Mouse (Mus musculus): ENCODE measurements at regions not wholly inside any gene's neighbourhood (a gene's known extent, or its start where the extent isn't known, plus 50 kb on each side); places are given as distances from the start of the nearest gene placed in this dataset.

- Histone ChIP-seq H3K9ac (ENCODE audit: low read depth, low read length) (no peak overlapping the region), H3K36me3 (ENCODE audit: control insufficient read depth, insufficient read depth, low read length) (no peaks in the 10 kb centered on the region), H3K79me2 (ENCODE audit: control insufficient read depth, insufficient read depth, low read length) (no peaks in the 10 kb centered on the region), H3K4me1 (ENCODE audit: control insufficient read depth, insufficient read depth, low read length) (no peaks in the 10 kb centered on the region), H3K4me3 (ENCODE audit: insufficient read depth, low read depth, low read length) (no peak overlapping the region), H3K27ac (replicated peaks; ENCODE audit: insufficient read depth, low read depth, low read length) (no peak overlapping the region), H3K27me3 (ENCODE audit: control insufficient read depth, insufficient read depth, low read length) (no peaks in the 10 kb centered on the region)
- DNase-seq (ENCODE audit: extremely low read depth, low read depth, low spot score), result no peak
- no peak for TF ChIP-seq CTCF (IDR thresholded peaks at IDR 0.05; ENCODE audit: low read depth, low read length)
- no peak for TF ChIP-seq POLR2A (IDR thresholded peaks at IDR 0.05; ENCODE audit: extremely low read depth, insufficient read depth, low read length)
- 82% methylated on average over 3 of the region's 3 CpGs for WGBS
These were observed 193.0 kb downstream of the Etv1 start for GRCm38 (mm10) chr12:38972205-38972604.

GRCm38 (mm10) chr12:38975508-38975907 is 196.3 kb downstream of the Etv1 start:
- TF ChIP-seq CTCF (IDR thresholded peaks at IDR 0.05; ENCODE audit: low read depth, low read length) (no peak), POLR2A (IDR thresholded peaks at IDR 0.05; ENCODE audit: extremely low read depth, insufficient read depth, low read length) (no peak)
- H3K4me1 ChIP-seq (ENCODE audit: control insufficient read depth, insufficient read depth, low read length), result no peaks in the 10 kb centered on the region
- H3K79me2 ChIP-seq (ENCODE audit: control insufficient read depth, insufficient read depth, low read length), result no peaks in the 10 kb centered on the region
- no peaks in the 10 kb centered on the region for H3K36me3 ChIP-seq (ENCODE audit: control insufficient read depth, insufficient read depth, low read length)
- H3K9ac ChIP-seq (ENCODE audit: low read depth, low read length), result no peak overlapping the region
- H3K4me3 ChIP-seq (ENCODE audit: insufficient read depth, low read depth, low read length), result no peak overlapping the region
- WGBS, result 90% methylated on average over 4 of the region's 4 CpGs
- no peaks in the 10 kb centered on the region for H3K27me3 ChIP-seq (ENCODE audit: control insufficient read depth, insufficient read depth, low read length)
- H3K27ac ChIP-seq (replicated peaks; ENCODE audit: insufficient read depth, low read depth, low read length), result no peak overlapping the region
- DNase-seq (ENCODE audit: extremely low read depth, low read depth, low spot score), result no peak

- Histone ChIP-seq H3K79me2 (ENCODE audit: control insufficient read depth, insufficient read depth, low read length) (no peaks in the 10 kb centered on the region), H3K27me3 (ENCODE audit: control insufficient read depth, insufficient read depth, low read length) (no peaks in the 10 kb centered on the region), H3K27ac (replicated peaks; ENCODE audit: insufficient read depth, low read depth, low read length) (no peak overlapping the region), H3K4me3 (ENCODE audit: insufficient read depth, low read depth, low read length) (no peak overlapping the region), H3K9ac (ENCODE audit: low read depth, low read length) (no peak overlapping the region), H3K4me1 (ENCODE audit: control insufficient read depth, insufficient read depth, low read length) (no peaks in the 10 kb centered on the region), H3K36me3 (ENCODE audit: control insufficient read depth, insufficient read depth, low read length) (no peaks in the 10 kb centered on the region)
- TF ChIP-seq CTCF (IDR thresholded peaks at IDR 0.05; ENCODE audit: low read depth, low read length), result no peak
- TF ChIP-seq POLR2A (IDR thresholded peaks at IDR 0.05; ENCODE audit: extremely low read depth, insufficient read depth, low read length), result no peak
- no peak for DNase-seq (ENCODE audit: extremely low read depth, low read depth, low spot score)
These were observed 203.2 kb downstream of the Etv1 start for GRCm38 (mm10) chr12:38982423-38982822.

GRCm38 (mm10) chr12:38985909-38986308 is 206.7 kb downstream of the Etv1 start:
- H3K27me3 ChIP-seq (ENCODE audit: control insufficient read depth, insufficient read depth, low read length), result no peaks in the 10 kb centered on the region
- 75% methylated on average over 2 of the region's 2 CpGs for WGBS
- DNase-seq (ENCODE audit: extremely low read depth, low read depth, low spot score), result no peak

GRCm38 (mm10) chr12:38986346-38986745 is 207.2 kb downstream of the Etv1 start:
- H3K36me3 ChIP-seq (ENCODE audit: control insufficient read depth, insufficient read depth, low read length), result no peaks in the 10 kb centered on the region
- no peaks in the 10 kb centered on the region for H3K4me1 ChIP-seq (ENCODE audit: control insufficient read depth, insufficient read depth, low read length)
- H3K27me3 ChIP-seq (ENCODE audit: control insufficient read depth, insufficient read depth, low read length), result no peaks in the 10 kb centered on the region
- 88% methylated on average over 3 of the region's 3 CpGs for WGBS
- no peaks in the 10 kb centered on the region for H3K79me2 ChIP-seq (ENCODE audit: control insufficient read depth, insufficient read depth, low read length)
- no peak for DNase-seq (ENCODE audit: extremely low read depth, low read depth, low spot score)
- no peak for TF ChIP-seq POLR2A (IDR thresholded peaks at IDR 0.05; ENCODE audit: extremely low read depth, insufficient read depth, low read length)
- TF ChIP-seq CTCF (IDR thresholded peaks at IDR 0.05; ENCODE audit: low read depth, low read length), result no peak
- H3K9ac ChIP-seq (ENCODE audit: low read depth, low read length), result no peak overlapping the region
- H3K4me3 ChIP-seq (ENCODE audit: insufficient read depth, low read depth, low read length), result no peak overlapping the region
- H3K27ac ChIP-seq (replicated peaks; ENCODE audit: insufficient read depth, low read depth, low read length), result no peak overlapping the region

More at GRCm38 (mm10) chr12:38985909-38986308, 206.7 kb downstream of the Etv1 start:
- Histone ChIP-seq H3K4me1 (ENCODE audit: control insufficient read depth, insufficient read depth, low read length) (no peaks in the 10 kb centered on the region), H3K4me3 (ENCODE audit: insufficient read depth, low read depth, low read length) (no peak overlapping the region), H3K36me3 (ENCODE audit: control insufficient read depth, insufficient read depth, low read length) (no peaks in the 10 kb centered on the region), H3K79me2 (ENCODE audit: control insufficient read depth, insufficient read depth, low read length) (no peaks in the 10 kb centered on the region), H3K9ac (ENCODE audit: low read depth, low read length) (no peak overlapping the region), H3K27ac (replicated peaks; ENCODE audit: insufficient read depth, low read depth, low read length) (no peak overlapping the region)
- TF ChIP-seq CTCF (IDR thresholded peaks at IDR 0.05; ENCODE audit: low read depth, low read length) (no peak), POLR2A (IDR thresholded peaks at IDR 0.05; ENCODE audit: extremely low read depth, insufficient read depth, low read length) (no peak)

- Histone ChIP-seq H3K9ac (ENCODE audit: low read depth, low read length) (no peak overlapping the region), H3K36me3 (ENCODE audit: control insufficient read depth, insufficient read depth, low read length) (no peaks in the 10 kb centered on the region), H3K4me1 (ENCODE audit: control insufficient read depth, insufficient read depth, low read length) (no peaks in the 10 kb centered on the region), H3K79me2 (ENCODE audit: control insufficient read depth, insufficient read depth, low read length) (no peaks in the 10 kb centered on the region), H3K4me3 (ENCODE audit: insufficient read depth, low read depth, low read length) (no peak overlapping the region), H3K27me3 (ENCODE audit: control insufficient read depth, insufficient read depth, low read length) (no peaks in the 10 kb centered on the region), H3K27ac (replicated peaks; ENCODE audit: insufficient read depth, low read depth, low read length) (no peak overlapping the region)
- no peak for DNase-seq (ENCODE audit: extremely low read depth, low read depth, low spot score)
- TF ChIP-seq POLR2A (IDR thresholded peaks at IDR 0.05; ENCODE audit: extremely low read depth, insufficient read depth, low read length), result no peak
- TF ChIP-seq CTCF (IDR thresholded peaks at IDR 0.05; ENCODE audit: low read depth, low read length), result no peak
These were observed 208.1 kb downstream of the Etv1 start for GRCm38 (mm10) chr12:38987277-38987676.
